Mouse (Mus musculus) hindbrain, embryonic 12.5 days (tissue): Measurements from ENCODE around the gene 1700056E22Rik. TPM values are rescaled to one million over a fixed set of nuclear protein-coding genes. Genes with fewer than 3 reads are reported as not detected.

Experiments used
- ATAC-seq: fragments of 200-750 bp; cut with Nextera tagmentation; 2 replicates; pipeline ENCODE4 v1.8.0; 2017; ENCODE audit warnings: moderate TSS enrichment; ENCODE audit not compliant: low FRiP score
- H3K27ac ChIP-seq: fragments of 300-500 bp; sonication (generic); 2 replicates; pipeline ENCODE4 v1.5.1; 2016; ENCODE audit warnings: mild to moderate bottlenecking
- H3K27me3 ChIP-seq: fragments of 300-500 bp; sonication (generic); 2 replicates; pipeline ENCODE4 v1.6.1; 2016; ENCODE audit warnings: mild to moderate bottlenecking
- H3K36me3 ChIP-seq: fragments of 300-500 bp; sonication (generic); 2 replicates; pipeline ENCODE4 v1.6.1; 2016; ENCODE audit warnings: mild to moderate bottlenecking
- H3K4me1 ChIP-seq: fragments of 300-500 bp; sonication (generic); 2 replicates; pipeline ENCODE4 v1.6.1; 2016
- H3K4me2 ChIP-seq: fragments of 300-500 bp; sonication (generic); replicated peaks from 2 replicates; pipeline ENCODE4 v1.6.1; 2016; ENCODE audit warnings: mild to moderate bottlenecking
- H3K4me3 ChIP-seq: fragments of 300-500 bp; sonication (generic); 2 replicates; pipeline ENCODE4 v1.5.1; 2016; ENCODE audit warnings: mild to moderate bottlenecking
- H3K9ac ChIP-seq: fragments of 300-500 bp; sonication (generic); 2 replicates; pipeline ENCODE4 v1.6.1; 2016; ENCODE audit warnings: mild to moderate bottlenecking, moderate library complexity
- H3K9me3 ChIP-seq: fragments of 300-500 bp; sonication (generic); replicated peaks from 2 replicates; pipeline ENCODE4 v1.6.1; 2016; ENCODE audit warnings: mild to moderate bottlenecking
- WGBS: fragments of 180-500 bp; shearing (Covaris S2); methylation state at CpG from one replicate; pipeline ENCODE4 v1.1.7; 2016; 5-methylcytosine and 5-hydroxymethylcytosine counted together
- polyA plus RNA-seq: library from polyadenylated mRNA; unstranded; fragments of >200 nt; fragmentation: Nextera tagmentation; extraction: Ambion mirVana; gene quantifications from 2 replicates; pipeline ENCODE4 v1.2.1, GENCODE M21; 2016

Gene 1700056E22Rik
- 1.7 and 1.9 TPM in 2 replicates for polyA plus RNA-seq

DNA sequence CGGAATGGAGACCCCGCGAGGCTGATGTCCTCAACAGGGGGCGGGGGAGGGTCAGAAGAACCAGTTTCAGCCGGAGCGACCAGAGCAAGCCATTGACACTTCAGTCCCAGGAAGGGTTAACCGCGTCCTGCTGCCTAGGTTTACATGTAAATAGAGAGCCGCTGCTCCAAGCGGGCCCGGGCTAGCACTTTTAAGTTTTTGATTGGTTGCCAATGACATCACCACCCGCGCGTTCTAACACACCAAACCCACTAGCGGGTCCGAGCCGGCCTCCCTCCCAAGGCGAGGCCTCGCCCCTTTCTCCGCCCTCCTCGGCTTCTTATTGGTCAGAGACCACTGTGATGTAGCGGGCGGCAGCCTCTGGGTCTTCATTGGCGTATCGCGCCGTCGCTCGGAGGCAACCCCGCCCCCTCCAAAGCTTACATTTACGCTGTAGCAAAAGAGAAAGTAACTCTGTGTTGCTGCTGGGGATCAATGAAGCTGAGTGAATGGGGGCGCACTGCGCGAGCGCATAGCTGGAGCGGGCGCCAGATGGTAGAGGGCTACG is at the start of gene 1700056E22Rik:
1700056E22Rik (minus strand) TSS at position 291 of the 547 bp plus-strand sequence.
- H3K4me1 ChIP-seq = peaks cover 27% of the 10 kb centered on the region
- H3K36me3 ChIP-seq = no peaks in the 10 kb centered on the region; the same call in 1 of the 2 replicates
- no peaks in the 10 kb centered on the region for H3K9me3 ChIP-seq
- peak within 1 kb of the TSS; percentile 83 for H3K9ac ChIP-seq
- peak within 1 kb of the TSS; percentile 96 for H3K27ac ChIP-seq
- H3K4me3 ChIP-seq = peak within 1 kb of the TSS; percentile 64
- H3K27me3 ChIP-seq = no peaks in the 10 kb centered on the region
- WGBS = 0% methylated on average over 38 of the region's 38 CpGs
- peak; percentile 99 for ATAC-seq
- peak within 1 kb of the TSS; percentile 75 for H3K4me2 ChIP-seq

DNA sequence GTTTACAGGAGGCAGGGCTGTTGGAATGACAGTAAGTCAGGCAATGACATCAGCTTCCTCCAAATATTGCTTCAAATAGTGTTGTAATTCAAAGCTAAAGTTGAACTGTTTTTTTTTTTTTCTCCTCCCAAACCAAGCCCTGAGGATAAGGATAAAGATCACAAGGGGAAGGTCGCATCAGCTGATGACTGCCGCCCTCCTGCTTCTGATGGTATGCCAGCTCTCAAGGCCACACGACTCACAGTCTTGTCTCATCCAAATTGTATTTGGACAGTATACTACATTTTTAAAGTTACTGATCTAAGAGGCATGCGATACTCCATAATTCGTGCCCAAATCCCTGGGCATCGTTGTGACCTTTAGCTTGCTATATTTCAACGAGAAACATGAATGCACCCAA is 49.1 kb upstream of the 1700056E22Rik start:
- no peaks in the 10 kb centered on the region for H3K9me3 ChIP-seq
- H3K4me3 ChIP-seq = no peak overlapping the region
- no peaks in the 10 kb centered on the region for H3K27me3 ChIP-seq
- H3K36me3 ChIP-seq = no peaks in the 10 kb centered on the region
- no peaks in the 10 kb centered on the region for H3K4me1 ChIP-seq
- H3K27ac ChIP-seq = no peak overlapping the region
- WGBS = 89% methylated on average over 7 of the region's 7 CpGs
- no peak overlapping the region for H3K9ac ChIP-seq
- H3K4me2 ChIP-seq = no peak overlapping the region
- no peak for ATAC-seq

DNA sequence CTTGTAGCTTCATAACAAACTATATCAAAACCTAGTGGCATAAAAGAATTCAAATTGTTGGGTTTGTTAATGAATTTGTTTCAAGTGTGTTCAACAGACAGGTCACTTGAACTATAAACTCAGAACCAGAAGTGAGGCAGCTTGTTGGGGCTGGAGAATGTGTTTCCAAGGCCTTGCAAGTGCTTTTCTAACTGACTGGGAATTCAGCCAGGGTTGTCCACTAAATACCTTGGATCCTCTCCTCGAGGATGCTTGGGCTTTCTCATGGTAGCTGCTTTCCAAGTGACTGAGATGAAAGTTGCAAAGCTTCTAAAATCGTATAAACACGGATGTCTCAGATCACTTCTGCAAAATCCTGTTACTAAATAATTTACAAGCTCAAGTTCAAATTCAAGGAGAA is 48.6 kb upstream of the 1700056E22Rik start:
- Histone ChIP-seq H3K4me2 (no peak overlapping the region), H3K4me1 (no peaks in the 10 kb centered on the region), H3K36me3 (no peaks in the 10 kb centered on the region), H3K4me3 (no peak overlapping the region), H3K27me3 (no peaks in the 10 kb centered on the region), H3K27ac (no peak overlapping the region), H3K9ac (no peak overlapping the region), H3K9me3 (no peaks in the 10 kb centered on the region)
- no peak for ATAC-seq
- 89% methylated on average over 3 of the region's 3 CpGs for WGBS

DNA sequence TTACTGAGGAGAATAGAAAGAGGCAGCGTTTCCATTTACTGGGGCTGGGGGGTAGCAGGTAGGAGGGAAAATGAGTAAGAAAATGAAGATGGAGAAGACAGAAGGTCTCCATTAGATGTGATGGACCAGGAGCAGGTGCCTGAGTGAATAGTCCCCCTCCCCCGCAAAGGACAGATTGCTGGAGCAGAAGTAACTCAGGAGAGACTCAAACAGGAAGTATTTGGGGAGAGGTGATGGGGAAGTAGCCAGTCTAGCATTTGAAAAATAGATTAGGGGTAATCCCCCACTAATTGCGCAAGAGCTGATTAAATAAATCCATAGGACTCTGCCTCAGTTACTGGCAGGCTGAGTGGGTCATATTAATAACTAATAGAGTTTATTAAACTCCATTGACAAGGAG is 45.2 kb upstream of the 1700056E22Rik start:
- H3K27ac ChIP-seq = no peak overlapping the region
- H3K4me3 ChIP-seq = no peak overlapping the region
- no peak for ATAC-seq
- H3K36me3 ChIP-seq = 0 out of 2 replicates have a peak, but pooled peaks cover 4% of the 10 kb centered on the region
- no peak overlapping the region for H3K4me2 ChIP-seq
- H3K27me3 ChIP-seq = no peaks in the 10 kb centered on the region
- no peaks in the 10 kb centered on the region for H3K4me1 ChIP-seq
- no peaks in the 10 kb centered on the region for H3K9me3 ChIP-seq
- no peak overlapping the region for H3K9ac ChIP-seq
- 89% methylated on average over 3 of the region's 3 CpGs for WGBS

DNA sequence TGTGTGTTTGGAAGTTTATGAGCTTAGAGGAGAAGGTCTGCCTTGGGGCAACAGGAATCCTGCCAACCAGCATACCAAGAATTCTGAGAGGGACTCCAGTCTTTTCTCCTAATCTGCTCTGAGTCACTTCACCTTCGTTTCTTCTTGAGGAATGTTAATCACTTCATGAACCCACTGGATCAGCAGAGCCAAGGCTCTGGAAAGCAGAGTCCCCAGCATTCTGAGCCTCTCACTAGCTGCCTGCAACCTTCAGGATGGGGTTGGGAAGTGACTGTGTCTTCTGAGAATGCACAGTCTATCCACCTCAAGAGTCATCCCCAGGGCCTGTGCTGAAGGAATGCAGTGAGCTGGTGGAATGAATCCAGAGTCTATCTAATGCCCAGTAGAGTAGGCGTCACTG is 42.7 kb upstream of the 1700056E22Rik start:
- 80% methylated on average over 2 of the region's 2 CpGs for WGBS
- no peak overlapping the region for H3K9ac ChIP-seq
- H3K27ac ChIP-seq = no peak overlapping the region
- peaks cover 20% of the 10 kb centered on the region; the same call in 1 of the 2 replicates for H3K36me3 ChIP-seq
- no peaks in the 10 kb centered on the region for H3K4me1 ChIP-seq
- no peaks in the 10 kb centered on the region for H3K9me3 ChIP-seq
- H3K27me3 ChIP-seq = no peaks in the 10 kb centered on the region
- H3K4me2 ChIP-seq = no peak overlapping the region
- no peak for ATAC-seq
- H3K4me3 ChIP-seq = no peak overlapping the region

DNA sequence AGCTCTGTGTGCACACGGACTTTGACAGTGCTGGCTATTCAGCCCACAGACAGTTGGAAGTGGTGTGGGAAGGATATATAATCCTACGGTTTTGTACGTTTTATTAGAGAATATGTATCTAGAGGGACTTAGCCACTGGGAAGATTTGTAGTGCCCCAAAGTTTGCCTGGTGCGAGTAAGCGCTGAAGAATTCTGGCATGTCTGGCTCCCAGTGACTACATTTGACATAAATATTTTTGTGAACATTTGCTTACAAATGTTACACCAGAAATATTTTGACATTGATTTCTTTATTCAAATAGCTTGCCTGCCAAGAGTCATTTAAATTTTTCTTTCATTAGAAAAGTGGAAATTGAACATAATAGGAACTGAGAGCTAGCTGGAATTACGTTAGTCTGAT is 42.0 kb upstream of the 1700056E22Rik start:
- Histone ChIP-seq H3K36me3 (peaks cover 26% of the 10 kb centered on the region; the same call in 1 of the 2 replicates), H3K9me3 (no peaks in the 10 kb centered on the region), H3K27me3 (no peaks in the 10 kb centered on the region), H3K4me1 (no peaks in the 10 kb centered on the region), H3K27ac (no peak overlapping the region), H3K4me3 (no peak overlapping the region), H3K9ac (no peak overlapping the region), H3K4me2 (no peak overlapping the region)
- ATAC-seq = no peak
- WGBS = 92% methylated on average over 6 of the region's 6 CpGs

DNA sequence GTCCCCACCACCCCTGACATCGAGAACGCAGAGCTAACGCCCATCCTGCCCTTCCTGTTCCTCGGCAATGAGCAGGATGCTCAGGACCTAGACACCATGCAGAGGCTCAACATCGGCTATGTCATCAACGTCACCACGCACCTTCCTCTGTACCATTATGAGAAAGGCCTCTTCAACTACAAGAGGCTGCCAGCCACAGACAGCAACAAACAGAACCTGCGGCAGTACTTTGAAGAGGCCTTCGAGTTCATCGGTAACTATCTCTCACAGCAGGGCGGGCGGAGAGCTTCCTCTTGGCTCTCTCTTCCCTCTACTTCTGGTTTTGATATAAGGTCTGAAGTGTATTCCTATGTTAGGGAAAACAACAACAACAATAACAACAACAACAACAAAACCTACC is 34.9 kb upstream of the 1700056E22Rik start:
- Histone ChIP-seq H3K9me3 (no peaks in the 10 kb centered on the region), H3K4me1 (peaks cover 17% of the 10 kb centered on the region; the same call in 1 of the 2 replicates), H3K27ac (no peak overlapping the region), H3K27me3 (no peaks in the 10 kb centered on the region), H3K9ac (no peak overlapping the region), H3K36me3 (peaks cover 37% of the 10 kb centered on the region), H3K4me3 (no peak overlapping the region), H3K4me2 (no peak overlapping the region)
- WGBS = 95% methylated on average over 12 of the region's 12 CpGs
- ATAC-seq = no peak

DNA sequence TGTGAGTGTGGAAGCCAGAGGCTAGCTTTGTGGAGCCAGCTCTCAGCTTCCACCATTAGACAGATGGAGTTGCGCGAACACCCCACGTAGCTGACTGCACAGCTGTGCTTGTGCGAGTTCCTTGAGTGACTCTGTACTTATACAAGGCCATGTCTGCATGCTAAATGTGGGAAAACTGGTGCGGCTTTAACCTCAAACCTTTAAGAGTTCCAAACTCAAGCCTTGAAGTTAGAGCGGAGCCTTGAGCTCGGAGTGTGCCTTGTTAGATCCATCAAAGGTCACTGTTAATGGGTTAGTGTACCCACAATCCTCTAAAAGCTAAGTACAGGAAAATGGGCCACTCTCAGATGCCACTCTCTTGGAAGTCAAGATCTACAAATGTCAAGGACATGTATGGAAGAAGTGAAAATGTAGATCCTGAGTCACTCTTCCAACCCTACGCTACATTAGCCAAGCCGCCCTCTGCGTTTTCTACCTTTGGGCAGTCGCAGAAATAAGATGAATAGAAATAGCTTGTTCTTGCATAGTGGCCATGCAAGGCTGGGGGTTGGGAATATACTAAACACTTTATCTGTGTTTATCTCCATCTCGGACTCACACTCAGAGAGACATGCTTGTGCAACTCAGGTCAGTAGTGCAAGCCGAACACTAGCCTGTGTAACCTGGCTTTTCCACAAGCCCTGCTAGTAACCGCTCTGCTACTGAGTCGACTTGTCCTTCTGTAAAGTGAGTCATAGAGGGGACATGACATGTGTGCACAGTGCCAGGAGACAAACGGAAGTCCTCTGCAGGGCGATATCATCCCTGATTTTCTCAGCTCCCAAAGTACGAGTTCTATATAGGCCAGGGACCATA is 33.8 kb upstream of the 1700056E22Rik start:
- ATAC-seq = no peak
- peaks cover 17% of the 10 kb centered on the region; the same call in 1 of the 2 replicates for H3K4me1 ChIP-seq
- 95% methylated on average over 18 of the region's 18 CpGs for WGBS
- H3K9ac ChIP-seq = no peak overlapping the region
- no peak overlapping the region for H3K4me2 ChIP-seq
- no peaks in the 10 kb centered on the region for H3K27me3 ChIP-seq
- H3K9me3 ChIP-seq = no peaks in the 10 kb centered on the region
- peaks cover 27% of the 10 kb centered on the region for H3K36me3 ChIP-seq
- H3K27ac ChIP-seq = no peak overlapping the region
- H3K4me3 ChIP-seq = no peak overlapping the region

DNA sequence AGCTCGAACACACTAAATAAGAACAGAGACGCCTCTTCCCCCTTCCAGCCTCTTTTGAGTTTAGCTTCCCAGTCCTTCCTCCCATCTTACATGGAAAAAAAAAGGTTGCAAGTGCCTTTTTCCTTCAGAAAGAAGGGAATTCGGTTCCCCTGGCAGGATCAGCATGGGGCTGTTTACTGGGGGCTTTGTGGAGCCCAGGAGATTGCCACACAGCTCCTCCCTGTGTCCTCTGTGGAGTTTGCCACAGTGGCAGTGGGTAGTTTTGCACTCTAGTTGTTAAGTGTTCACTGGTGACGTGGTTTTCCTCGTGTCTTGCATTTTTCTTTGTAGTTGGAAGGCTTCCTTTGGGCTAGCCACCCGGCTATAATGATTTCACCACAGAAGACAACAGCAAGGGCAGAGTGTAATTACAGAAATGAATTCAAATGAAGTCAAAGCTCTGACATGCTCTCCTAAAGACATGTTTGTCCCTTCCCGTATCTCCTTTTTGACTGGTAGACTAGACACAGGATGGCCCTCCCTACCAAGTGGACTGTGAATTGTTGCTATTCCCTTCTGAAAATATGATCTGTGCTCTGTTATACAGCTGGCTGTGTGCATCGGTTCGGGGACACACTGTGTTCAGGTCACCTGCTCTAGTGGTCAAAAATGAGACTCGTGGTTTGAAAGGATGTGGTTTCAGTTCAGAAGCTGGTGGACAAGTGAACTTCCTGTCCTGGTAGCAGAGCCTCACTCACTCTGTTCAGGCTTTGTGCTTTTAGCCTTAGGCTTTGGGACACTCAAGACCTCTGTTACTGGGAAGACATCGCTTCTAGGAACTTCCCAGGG is 32.6 kb upstream of the 1700056E22Rik start:
- Histone ChIP-seq H3K27me3 (no peaks in the 10 kb centered on the region), H3K4me3 (no peak overlapping the region), H3K27ac (peak overlapping the region; percentile 71), H3K36me3 (peaks cover 24% of the 10 kb centered on the region), H3K9me3 (no peaks in the 10 kb centered on the region), H3K9ac (no peak overlapping the region), H3K4me1 (peaks cover 17% of the 10 kb centered on the region; the same call in 1 of the 2 replicates), H3K4me2 (no peak overlapping the region; the same call in 1 of the 2 replicates)
- WGBS = 50% methylated on average over 11 of the region's 11 CpGs
- ATAC-seq = peak; percentile 69; the same call in 1 of the 2 replicates

DNA sequence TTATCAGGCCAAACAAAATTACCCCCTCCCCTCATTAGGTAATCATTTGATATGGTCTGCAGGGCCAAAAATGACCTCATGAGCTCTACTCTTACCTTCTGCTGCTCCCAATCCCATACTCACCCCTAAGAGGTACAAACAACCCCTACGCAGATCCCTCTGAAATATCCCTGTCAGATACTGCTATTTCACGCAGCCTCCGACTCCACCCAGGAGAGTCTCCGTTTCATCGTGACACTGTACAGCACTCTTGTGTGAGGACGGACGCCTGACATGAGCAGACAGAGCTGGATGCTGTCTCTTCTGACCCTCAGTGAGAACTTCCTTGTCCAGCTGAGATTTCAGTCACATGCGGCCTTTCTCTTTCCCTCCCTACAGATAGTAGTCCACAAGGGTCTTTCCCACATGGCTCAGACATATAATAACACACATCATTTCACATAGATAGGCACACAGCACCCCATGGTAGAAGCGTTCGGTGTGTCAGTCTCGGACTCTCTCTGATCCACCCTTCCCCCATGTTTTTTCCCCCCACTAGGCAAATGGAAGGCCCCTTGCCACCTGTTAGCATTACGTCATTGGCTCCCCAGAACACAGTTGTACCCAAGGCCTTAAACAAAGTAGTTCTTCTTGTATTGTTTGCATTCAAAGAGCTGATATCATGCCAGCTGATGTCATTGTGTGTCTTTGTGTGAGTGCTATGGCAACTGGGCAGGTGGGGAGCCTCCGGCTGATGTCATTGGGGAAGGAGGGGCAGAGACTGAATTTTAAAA is 31.7 kb upstream of the 1700056E22Rik start:
- Histone ChIP-seq H3K27ac (peak overlapping the region; percentile 71; the same call in 1 of the 2 replicates), H3K9me3 (no peaks in the 10 kb centered on the region), H3K4me1 (peaks cover 17% of the 10 kb centered on the region; the same call in 1 of the 2 replicates), H3K9ac (no peak overlapping the region), H3K4me3 (no peak overlapping the region), H3K36me3 (peaks cover 16% of the 10 kb centered on the region), H3K4me2 (0 out of 2 replicates have a peak overlapping the region, but pooled peaks have one; percentile 15), H3K27me3 (no peaks in the 10 kb centered on the region)
- 61% methylated on average over 13 of the region's 13 CpGs for WGBS
- ATAC-seq = peak; percentile 89

DNA sequence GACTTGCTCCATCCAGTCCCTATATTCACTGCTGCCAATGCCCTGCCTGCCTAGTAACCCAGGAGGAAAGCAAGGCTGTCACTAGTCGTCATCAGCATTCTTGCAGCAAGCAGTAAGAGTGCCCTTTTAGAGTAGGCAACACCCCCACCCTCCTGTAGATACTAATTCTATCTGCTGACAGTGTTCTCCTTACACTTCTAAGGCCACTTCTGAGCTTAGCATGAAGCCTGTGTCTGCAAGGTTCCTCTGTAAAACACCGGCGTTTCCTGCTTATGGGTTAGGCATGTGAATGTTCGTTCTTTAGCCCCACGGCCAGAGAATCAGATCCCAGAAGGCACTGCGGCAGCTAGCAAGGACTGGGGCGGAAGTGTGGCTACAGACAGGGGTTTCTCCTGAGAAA is 30.2 kb upstream of the 1700056E22Rik start:
- H3K4me1 ChIP-seq = peaks cover 17% of the 10 kb centered on the region; the same call in 1 of the 2 replicates
- WGBS = 82% methylated on average over 7 of the region's 7 CpGs

More for the DNA sequence above, 30.2 kb upstream of the 1700056E22Rik start:
- Histone ChIP-seq H3K27ac (no peak overlapping the region), H3K4me2 (no peak overlapping the region), H3K4me3 (no peak overlapping the region), H3K36me3 (peaks cover 6% of the 10 kb centered on the region; the same call in 1 of the 2 replicates), H3K9ac (no peak overlapping the region), H3K9me3 (no peaks in the 10 kb centered on the region), H3K27me3 (no peaks in the 10 kb centered on the region)
- ATAC-seq = no peak
